Mouse (Mus musculus): ENCODE data around the gene Taf13. TPM values are rescaled to one million over a fixed set of nuclear protein-coding genes. Genes with fewer than 3 reads are reported as not detected.
"Not testable (repeated sequence)": the region's sequence is repeated elsewhere in the genome, so short reads cannot be mapped to it uniquely, and the experiment has no call there.

Gene Taf13
- 10 to 100 TPM; 18.3 to 24.5 TPM for polyA plus RNA-seq (2017; shearing (Covaris generic))

DNA sequence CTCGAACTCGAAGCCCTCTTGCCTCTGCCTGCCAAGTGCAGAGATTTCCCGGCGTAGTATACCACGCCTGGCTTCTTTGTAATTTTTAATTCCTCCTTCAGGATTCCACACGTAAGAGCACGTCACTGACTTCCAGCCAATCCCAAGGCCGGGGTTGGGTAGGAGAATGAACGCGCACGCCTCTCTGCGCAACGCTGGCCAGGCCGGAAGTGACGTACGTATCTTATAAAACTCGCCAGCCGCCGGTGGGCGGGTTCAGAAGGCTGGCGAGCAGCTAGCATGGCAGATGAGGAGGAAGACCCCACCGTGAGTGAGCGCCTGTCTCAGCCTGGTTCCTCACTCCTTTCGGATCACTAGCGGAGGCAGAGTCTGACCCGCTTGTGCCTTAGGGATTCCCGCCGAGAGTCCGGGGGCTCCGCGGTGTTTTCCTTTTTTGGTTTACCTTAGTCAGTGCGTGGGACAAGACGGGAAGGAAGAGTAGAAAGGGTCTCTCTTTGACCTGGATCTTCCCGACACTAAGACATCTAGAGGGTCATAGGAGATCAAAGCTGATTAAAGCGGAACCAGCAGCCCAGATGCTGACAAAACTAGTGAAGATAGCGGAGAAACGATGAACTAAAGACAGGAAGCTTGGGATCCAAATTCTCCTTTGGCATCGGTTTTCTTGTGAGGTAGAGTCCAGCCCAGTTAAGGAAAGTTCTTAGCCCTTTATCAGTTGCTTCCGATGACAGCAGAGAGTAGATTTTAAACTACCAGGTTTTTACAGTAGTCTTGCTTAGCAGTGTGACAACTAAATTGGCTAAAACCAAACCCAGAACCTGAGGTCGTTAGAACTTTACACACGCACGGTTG is at the start of gene Taf13:
Taf13 (plus strand) TSS at position 256 of the 852 bp plus-strand sequence.
- ATAC-seq = peak; percentile 98

DNA sequence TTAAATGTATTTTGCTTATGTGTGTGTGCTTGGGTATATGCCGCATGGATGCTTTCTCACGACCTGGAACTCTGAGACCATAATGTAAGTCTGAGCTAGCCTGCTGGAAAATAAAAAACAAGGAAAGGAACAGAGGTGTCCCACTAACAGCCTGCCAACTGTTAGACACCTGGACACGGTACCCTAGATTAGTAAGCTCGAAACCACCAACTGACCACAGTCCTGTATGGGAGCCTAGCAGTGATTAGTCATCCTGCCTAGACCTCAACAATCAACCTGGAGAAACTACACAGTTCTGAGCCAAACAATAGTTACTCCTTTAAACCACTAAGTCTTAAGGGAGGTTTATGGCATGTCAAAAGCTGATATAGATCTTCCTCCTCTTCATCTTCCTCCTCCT is 48.1 kb upstream of the Taf13 start:
- ATAC-seq = no peak

DNA sequence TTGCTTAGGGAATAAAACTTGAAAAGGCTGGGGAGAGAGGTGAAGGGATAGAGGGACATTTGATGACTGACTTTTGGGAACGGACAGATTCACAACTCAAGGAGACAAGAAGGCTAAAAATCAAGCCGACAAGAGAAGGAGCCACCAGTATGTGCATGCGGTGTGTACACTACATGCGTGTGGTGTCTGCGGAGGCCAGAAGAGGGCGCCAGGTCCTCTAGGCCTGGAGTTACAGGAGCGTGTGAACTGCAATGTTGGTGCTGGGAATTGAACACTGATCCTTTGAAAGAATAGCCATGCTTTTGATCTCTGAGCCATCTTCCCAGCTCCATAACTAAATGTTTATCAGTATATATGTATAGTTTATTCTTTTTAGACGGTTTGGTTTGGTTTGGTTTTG is 43.0 kb upstream of the Taf13 start:
- no peak for ATAC-seq

DNA sequence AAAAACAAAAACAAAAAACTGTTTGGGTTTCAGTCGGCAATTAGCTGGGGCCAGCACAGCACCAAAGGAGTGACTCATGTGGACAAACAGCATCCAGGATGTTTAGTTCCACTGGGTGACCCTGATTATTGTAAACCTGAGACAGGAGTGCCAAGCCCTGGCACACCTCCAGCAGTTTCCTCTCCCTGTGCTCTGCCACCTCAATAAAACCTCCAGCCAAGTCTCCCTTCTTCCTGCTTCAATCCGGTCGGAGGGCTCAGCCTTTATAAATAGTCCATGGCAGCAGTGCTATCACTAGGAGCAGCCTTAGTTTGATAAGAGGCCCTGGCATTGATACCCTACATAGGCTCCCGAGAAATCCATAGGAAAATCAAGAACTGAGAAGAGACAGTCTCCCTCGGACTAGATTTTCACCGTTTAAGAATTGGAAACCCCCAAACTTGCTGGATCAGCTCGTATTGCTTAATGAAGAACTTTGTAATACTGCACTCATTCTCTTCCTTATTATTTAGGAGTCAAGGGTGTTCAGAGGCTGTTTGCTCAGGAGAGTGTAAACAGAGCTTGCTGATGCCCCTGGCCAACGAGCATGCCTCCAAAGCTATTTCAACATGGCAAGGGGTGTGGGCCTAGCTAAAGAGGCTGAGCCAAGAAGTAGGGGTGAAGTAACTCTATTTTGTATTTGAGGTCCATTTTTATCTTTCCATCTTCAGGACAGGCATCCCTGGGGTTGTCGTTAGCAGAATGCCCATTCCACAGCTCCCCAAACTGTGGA is 38.2 kb upstream of the Taf13 start:
- ATAC-seq = no peak

DNA sequence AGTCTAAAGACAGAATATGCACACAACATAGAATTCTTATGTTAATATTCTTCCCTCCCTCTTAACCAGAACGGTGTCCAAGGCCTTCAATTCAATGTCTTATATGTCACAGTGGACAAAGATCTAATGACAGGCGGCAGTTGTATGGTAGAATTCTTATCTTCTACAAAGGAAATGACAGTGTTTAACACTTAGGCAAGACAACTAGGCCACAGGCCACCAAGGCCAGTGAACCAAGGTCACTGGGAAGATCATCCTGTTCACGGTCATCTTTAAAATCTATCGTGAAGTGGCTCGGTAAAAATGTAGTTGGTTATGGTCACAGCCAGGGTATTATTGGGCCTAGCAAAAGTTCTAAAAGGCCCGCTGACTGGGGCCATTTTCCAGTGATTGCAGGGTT is 37.5 kb upstream of the Taf13 start, which contains the start of gene 1700013F07Rik:
1700013F07Rik (plus strand) TSS at position 200 of the 400 bp plus-strand sequence.
- no peak for ATAC-seq

DNA sequence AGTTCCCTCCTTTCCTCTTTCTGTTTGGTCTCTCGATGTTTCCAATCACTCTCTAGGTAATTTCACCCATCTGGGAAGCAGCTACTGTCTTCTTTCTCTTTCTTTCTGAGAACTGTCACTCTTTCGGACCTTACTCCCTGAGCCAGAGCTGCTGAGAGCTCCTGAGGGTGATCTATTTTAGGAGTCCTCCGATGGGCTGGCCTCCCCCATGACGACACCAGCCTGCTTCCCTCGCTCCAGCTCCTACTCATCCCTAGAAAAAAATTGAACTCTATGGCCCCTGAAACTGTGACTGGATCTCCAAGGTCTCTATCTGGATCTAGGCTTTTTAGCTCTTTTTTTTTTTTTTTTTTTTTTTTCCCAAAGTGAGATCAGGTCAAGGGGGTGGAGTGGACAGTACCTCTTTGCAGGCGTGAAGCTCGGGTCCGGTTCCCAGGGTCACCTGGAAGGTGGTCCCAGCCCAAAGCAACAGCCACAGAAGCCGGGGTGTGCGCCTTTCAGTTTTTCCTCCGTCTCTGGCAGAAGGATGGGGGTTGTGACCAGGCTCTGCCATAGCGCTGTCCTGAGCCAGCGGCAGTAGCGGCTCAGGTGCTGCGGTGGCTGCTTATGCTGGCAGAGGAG is 35.5 kb upstream of the Taf13 start:
- no peak for ATAC-seq

DNA sequence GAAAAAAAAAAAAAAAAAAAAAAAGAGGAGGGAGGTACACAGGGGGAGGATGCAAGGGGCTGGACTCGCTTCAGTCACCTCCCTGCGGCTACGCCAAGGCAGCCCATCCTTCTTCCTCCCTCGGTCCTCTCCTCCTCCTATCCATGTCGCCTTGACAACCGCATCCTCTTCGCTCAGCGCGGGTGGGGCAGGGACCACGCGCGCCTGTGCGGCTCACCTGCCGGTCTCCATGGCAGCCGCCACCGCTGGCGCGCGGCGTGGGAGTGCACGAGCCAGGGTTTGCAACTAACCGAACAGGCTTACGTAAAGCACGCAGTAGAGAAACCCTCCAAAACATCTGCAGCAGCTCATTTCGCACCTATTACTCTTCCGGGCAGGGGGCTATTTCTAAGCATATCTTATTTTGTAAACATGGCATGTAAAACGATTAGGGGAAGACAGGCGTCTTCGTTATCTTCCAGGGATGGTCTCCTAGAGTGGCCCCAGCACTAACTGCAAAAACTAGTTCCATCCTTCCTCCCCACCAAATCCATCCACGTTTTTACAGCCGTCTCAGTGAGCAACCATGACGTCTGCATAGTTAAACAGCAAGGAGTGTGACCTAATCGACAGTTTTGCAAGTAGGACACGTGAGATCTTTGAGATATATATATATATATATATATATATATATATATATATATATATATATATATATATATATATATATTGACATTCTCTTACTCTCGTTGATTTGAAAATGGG is 34.8 kb upstream of the Taf13 start, which contains the start of gene 5330417C22Rik:
5330417C22Rik (minus strand) TSS at position 20 of the 744 bp plus-strand sequence.
- ATAC-seq = peak; percentile 95

DNA sequence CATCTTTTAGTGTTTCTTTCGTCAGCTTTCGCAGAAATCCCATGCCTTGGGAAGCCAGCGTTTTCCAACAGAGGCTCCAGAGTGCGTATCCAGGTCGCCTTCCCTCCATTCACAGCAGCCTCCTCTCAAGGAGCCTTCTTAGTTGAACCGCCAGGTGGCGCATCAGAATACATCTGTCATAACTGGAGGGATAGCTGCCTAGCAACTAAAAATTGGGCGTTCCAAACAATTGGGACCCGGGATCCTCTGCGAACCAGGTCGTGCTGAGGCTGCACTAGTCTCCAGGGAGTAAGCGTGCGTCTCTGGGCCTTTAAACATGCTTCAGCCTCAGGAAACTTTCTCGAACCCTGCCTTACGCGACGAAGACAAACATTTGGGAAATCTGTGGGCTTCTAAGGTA is 34.2 kb upstream of the Taf13 start:
- ATAC-seq = peak; percentile 28

DNA sequence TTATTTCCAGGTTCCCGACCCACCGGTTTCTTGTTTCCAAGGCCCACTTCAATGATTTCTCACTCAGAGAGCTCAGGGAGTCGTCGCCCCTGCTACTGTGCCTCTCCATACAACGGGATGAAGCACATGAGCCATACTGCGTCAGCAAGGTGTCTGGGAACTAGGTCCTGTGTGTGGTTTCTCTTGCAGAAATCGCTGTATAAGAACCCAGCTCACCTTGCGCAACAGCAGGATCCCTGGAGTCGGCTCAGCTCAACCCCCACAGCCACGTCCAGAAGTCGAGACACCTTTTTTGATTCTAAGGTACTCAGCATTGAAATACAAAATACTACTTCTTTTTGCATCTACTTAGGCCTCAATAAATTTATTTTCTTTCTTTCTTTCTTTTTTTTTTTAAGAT is 29.2 kb upstream of the Taf13 start:
- ATAC-seq = no peak

DNA sequence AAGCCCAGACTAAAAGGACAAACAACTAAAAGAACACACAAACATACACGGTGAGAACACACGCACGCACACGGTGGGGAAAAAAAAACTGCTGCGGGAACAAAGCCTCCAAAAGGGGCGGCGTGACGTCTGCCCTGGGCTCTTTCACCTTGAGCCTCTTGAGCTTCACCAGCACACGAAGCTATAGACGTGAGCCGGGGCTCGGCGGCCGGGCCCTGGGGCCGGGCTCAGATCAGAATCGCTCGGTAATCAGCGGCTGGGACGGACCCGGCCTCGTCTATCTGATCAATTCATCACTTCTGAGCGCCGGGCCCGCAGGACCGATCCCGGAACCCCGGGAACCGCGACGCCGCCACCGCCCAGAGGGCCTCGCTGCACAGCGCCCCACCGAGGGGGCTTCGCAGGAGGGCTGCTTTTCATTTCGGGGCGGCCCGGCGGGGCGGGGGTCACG is 17.4 kb upstream of the Taf13 start:
- peak; percentile 24 for ATAC-seq

DNA sequence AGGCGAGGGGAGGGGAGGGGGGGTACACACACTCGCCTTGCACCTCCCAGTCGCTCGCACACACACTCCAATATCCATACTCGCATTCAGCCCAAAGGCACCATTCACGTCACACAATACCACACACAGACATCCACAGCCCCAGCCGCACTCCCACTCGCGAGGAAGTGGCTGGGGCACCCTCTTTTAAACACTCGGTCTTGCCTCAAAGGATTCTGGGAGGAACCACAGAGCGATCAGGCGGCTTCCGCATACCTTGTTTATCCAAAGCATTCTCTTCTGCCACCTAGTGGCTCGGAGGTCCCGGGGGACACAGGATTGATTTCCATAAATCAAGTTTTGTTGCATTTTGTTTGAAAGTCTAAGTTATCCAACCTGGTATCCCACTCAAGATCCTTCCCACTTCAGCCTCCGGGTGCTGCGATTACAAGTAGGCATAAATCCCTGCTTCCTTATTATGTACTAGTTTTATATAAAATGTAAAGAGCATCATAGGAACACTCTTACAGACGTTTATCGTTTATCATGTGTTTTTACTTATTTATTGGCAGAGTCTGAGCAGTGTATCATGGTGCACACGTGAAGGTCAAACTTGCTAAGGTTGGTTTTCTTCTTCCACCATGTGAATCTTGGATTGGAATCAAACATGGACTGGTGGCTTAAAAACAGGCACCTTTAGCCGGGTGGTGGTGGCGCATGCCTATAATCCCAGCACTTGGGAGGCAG is 16.7 kb upstream of the Taf13 start:
- peak; percentile 99 for ATAC-seq

DNA sequence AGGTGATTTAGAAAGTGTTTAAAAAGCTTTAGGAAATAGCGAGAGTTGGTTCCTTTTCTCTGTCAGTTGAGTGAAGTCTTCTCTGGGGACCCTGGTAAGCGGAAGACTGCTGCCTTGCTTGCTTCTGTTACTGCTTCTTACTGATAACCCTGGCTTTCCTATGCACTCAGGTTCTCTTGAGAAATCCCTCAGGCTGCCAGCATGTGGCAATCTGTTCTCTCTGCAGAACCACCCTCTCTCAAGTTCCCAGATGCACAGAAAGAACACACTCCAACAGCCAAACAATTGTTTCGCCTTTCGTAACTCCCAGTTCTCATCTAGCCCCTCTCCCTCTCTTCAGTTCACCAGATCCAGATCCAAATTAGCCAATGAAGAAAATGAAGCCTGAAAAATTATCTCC is 13.6 kb upstream of the Taf13 start:
- no peak for ATAC-seq

DNA sequence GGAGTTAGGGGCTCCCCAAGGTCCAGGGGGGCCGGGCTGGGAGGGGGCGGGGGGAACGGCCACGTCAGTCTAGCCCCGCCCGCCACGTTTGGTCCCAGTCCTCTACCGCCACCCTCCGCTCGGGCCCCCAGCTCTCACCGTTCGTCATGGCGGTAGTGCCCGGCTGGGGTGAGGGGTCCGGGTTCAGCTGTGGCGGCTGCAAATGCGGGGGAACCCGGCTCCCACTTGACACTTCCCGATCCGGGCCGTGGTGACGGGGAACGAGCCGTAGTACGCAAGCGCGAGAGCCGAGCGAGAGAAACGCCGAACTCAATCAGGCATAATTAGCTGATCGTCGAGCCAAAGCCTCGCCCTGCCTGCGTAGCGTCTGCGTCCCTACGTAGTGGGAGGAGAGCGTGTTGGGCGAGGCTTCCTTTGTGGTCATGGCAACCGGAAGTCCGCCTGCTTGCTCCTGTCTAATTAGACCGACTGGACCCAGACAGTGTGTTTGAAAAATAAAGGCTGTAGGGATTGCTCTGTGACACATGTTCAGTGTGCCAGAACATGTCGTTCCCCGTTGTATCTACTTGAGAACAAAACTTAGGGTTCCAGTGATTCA is 9.3 kb upstream of the Taf13 start, which contains the start of gene Tmem167b:
Tmem167b (minus strand) TSS at position 334 of the 598 bp plus-strand sequence.
- ATAC-seq = peak; percentile 92

DNA sequence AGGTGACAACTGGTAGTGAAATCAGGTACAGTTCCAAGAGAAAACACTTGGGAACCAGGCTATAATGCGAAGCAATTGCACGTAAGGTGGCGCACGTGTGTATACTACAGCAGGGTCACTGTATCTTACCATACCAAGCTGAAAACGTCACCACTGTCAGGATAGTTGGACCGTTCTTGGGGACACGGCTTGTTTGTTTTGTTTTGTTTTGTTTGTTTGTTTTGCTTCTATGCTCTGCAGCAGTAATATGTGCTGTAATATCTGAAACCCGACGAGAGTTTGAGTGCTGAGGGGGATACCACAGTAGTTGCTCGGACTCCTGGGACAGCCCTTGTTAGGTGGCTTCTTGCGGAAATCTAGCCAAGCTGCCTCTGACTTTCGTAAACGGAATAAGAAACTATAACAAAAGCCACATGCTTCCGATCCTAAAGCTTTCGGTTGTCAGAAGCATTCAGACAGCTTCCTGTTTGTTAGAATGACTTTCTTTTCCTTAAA is 8.7 kb upstream of the Taf13 start:
- ATAC-seq = peak; percentile 22

DNA sequence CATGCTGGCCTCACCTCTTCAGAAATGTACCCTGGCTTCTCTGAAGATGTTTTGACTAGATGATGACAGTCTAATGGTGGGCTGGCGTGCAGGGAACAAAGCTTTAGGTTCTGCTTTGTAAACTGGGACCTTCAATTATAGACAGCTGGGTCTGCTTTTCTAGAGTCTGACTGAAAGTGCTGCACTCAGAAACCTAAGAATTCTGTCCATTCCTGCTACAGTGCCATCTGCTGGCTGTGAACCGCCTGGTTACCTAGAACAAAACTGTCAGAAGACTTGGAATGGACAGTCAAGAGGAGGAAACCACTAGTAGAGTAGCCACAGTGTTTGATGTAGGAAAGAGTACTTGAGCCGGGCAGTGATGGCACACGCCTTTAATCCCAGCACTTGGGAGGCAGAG is 8.2 kb upstream of the Taf13 start:
- ATAC-seq = peak; percentile 27

DNA sequence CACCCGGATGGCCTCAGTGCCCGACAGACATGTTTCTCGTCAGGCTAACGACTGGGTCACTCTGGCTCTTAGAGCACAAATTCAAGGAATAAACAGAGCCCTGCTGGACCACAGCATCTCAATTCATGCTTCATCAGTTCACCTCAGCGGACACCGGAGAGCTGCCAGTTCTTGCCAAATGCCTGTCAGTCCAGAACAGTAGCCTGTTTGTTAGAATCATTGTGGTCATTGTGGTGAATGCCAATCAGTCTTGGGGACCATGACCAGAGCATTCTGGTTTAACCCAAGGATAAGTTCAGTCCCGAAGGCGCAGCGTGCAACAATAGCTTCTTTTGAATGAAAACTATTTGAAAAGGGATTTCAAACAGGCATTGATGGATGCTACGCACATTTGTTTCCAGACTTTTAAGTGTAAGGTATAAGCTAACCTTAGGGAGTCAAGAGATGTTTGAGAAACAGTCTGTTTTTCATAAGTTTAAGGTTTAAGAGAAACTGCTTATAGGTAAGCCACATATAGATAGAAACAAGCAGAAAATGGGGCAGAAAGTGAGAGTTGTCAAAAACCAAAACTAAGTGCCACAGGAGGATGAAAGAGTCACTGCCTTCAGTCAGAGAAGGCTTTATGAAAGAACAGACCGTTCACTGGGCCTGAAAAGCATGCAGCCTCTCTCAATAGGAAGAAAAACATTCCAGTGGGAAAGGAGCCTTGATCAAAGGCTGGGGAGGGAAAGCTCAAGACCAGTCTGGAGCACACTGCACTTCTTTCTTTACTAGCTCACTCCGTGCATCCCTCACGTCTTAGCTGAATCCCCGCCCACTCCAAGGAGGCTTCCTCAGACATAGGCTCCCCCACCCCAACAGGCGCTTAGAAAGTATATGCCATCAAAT is 3.3 kb upstream of the Taf13 start:
- no peak for ATAC-seq

DNA sequence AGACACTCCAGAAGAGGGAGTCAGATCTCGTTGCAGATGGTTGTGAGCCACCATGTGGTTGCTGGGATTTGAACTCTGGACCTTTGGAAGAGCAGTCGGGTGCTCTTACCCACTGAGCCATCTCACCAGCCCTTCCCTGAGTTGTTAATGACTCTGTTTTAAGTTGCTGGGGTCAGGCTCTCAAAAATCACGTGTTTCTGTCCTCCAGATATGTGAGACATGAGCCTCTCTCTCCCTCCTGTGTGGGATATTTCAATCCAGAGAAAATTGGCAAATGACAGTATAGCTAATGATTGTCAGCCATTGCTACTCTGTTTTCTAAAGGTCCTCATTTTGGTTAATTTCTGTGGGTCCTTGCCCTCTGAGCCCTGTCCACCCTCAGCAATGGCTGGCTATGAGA is 1.9 kb upstream of the Taf13 start:
- ATAC-seq = not testable (repeated sequence)

DNA sequence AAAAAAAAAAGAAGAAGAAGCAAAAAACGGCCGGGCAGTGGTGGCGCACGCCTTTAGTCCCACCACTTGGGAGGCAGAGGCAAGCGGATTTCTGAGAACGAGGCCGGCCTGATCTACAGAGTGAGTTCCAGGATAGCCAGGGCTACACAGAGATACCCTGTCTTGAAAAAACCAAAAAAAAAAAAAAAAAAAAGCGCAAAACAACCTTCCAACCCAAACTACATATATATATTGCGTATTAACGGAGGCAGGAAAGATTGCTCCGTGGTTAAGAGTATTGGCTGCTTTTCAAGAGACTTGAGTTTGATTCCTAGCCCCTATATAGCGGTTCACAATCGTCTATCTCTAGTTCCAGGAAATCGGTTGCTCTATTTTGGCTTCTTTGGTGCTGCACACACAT is 685 bp upstream of the Taf13 start:
- ATAC-seq = no peak

DNA sequence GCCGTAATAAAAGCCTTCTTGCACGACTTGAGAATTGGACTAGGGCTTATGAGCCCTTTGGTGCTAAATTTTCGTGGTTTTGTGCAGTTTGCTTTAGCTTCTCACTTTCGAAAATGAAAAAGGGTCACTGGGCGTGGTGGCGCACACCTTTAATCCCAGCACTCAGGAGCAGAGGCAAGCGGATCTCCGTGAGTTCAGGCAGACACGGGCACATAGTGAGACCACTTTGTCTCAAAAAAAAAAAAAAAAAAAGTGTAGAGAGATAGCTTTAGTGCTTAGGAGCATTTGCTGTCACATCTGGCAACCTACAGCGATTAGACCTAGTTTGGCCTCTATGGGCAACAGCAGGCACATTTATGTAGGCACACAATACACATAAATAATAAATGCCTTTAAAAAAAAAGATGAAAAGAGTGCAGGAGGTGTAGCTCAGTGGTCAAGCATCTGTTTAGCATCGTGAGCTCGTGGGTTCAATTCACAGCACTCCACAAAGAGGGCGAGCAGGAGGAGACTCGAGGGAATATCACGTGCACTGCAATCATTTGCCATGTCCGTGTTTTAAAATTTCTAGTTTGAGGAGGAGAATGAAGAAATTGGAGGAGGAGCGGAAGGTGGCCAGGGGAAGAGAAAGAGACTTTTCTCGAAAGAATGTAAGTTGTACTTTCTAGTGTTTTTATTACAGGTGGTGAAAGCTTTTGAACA is 962 bp downstream of the Taf13 start:
- no peak for ATAC-seq
